Mouse (Mus musculus) heart, embryonic 11.5 days (tissue): ENCODE results near the gene Dlst. TPM values are rescaled to one million over a fixed set of nuclear protein-coding genes. Genes with fewer than 3 reads are reported as not detected.

Experiments
- ATAC-seq: fragments of 200-750 bp; cut with Nextera tagmentation; replicated peaks from 2 replicates; pipeline ENCODE4 v1.8.0; 2017; ENCODE audit warnings: moderate library complexity; ENCODE audit not compliant: insufficient number of reproducible peaks, low FRiP score, low TSS enrichment
- H3K27ac ChIP-seq: fragments of 300-500 bp; sonication (generic); 2 replicates; pipeline ENCODE4 v1.5.1; 2014; ENCODE audit warnings: mild to moderate bottlenecking, low read depth, low read length
- H3K27me3 ChIP-seq: fragments of 300-500 bp; sonication (generic); 2 replicates; pipeline ENCODE4 v1.6.1; 2014; ENCODE audit warnings: mild to moderate bottlenecking, low read length, mixed read lengths; ENCODE audit not compliant: control insufficient read depth, insufficient read depth
- H3K36me3 ChIP-seq: fragments of 300-500 bp; sonication (generic); 2 replicates; pipeline ENCODE4 v1.6.1; 2014; ENCODE audit warnings: mild to moderate bottlenecking, low read length, moderate library complexity, mixed read lengths; ENCODE audit not compliant: control insufficient read depth, insufficient read depth
- H3K4me1 ChIP-seq: fragments of 300-500 bp; sonication (generic); 2 replicates; pipeline ENCODE4 v1.6.1; 2014; ENCODE audit warnings: low read length; ENCODE audit not compliant: control insufficient read depth, insufficient read depth
- H3K4me2 ChIP-seq: fragments of 300-500 bp; sonication (generic); 2 replicates; pipeline ENCODE4 v1.6.1; 2014; ENCODE audit warnings: mild to moderate bottlenecking, moderate library complexity
- H3K4me3 ChIP-seq: fragments of 300-500 bp; sonication (generic); 2 replicates; pipeline ENCODE4 v1.5.1; 2014; ENCODE audit warnings: low read depth, low read length
- H3K9ac ChIP-seq: fragments of 300-500 bp; sonication (generic); 2 replicates; pipeline ENCODE4 v1.6.1; 2014; ENCODE audit warnings: mild to moderate bottlenecking, low read depth, low read length, moderate library complexity
- H3K9me3 ChIP-seq: fragments of 300-500 bp; sonication (generic); replicated peaks from 2 replicates; pipeline ENCODE4 v1.6.1; 2016; ENCODE audit warnings: low read length; ENCODE audit not compliant: control insufficient read depth
- WGBS: fragments of 180-500 bp; shearing (Covaris S2); extraction: QIAGEN DNeasy Blood & Tissue Kit; methylation state at CpG from one replicate; pipeline ENCODE4 v1.1.7; 2014; ENCODE audit not compliant: insufficient replicate concordance; 5-methylcytosine and 5-hydroxymethylcytosine counted together
- polyA plus RNA-seq: library from polyadenylated mRNA; unstranded; fragments of >200 nt; fragmentation: Nextera tagmentation; extraction: Ambion mirVana; gene quantifications from 2 replicates; pipeline ENCODE4 v1.2.1, GENCODE M21; 2014

Gene Dlst
- polyA plus RNA-seq, 1 experiment from 2014 or later, result 170 TPM

DNA sequence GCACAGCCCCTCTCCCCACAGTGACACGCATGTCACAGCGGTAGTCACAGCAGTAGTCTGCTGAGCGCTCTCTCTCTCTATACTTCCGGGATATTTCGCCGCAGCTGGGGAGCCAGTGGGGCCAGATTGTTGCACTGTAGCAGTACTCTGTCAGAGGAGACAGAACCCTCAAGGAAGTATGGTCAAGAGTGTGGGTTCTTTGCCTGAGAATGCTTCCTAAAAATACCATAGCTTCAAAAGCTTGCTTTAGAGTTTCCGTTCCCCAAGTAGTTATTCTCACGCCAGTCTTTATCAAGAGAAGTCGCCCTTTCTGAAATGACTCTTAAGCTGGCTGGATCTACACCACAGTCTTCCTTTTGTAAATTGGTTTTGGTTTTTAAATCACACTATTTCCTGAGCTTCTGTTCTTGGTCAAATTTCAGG, 12.5 kb downstream of the Dlst start:
- Histone ChIP-seq H3K4me1 (no peaks in the 10 kb centered on the region), H3K9me3 (no peaks in the 10 kb centered on the region), H3K4me3 (no peak overlapping the region), H3K4me2 (no peak overlapping the region), H3K9ac (no peak overlapping the region), H3K27me3 (no peaks in the 10 kb centered on the region), H3K36me3 (peaks cover 39% of the 10 kb centered on the region), H3K27ac (no peak overlapping the region)
- ATAC-seq, result no peak
- WGBS, result 93% methylated on average over 9 of the region's 9 CpGs

DNA sequence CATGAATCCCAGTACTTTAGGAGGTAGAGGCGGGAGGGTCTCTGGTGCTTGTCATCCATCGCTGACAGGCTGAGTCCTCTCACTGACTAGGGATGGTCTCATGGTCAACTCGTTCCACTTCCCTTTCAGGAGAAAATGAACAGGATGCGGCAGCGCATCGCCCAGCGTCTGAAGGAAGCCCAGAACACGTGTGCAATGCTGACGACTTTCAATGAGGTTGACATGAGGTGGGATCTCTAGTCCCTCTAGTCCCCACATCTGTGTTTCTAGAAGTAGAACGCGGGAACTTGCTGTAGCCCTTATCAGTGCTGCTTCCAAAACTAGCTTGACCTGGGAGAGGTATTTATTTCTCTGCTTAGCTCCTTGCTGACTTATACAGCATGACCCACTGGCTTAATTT, 13.0 kb downstream of the Dlst start:
- 90% methylated on average over 11 of the region's 11 CpGs for WGBS
- Histone ChIP-seq H3K4me3 (no peak overlapping the region), H3K9me3 (no peaks in the 10 kb centered on the region), H3K4me1 (no peaks in the 10 kb centered on the region), H3K27ac (no peak overlapping the region), H3K36me3 (peaks cover 42% of the 10 kb centered on the region), H3K4me2 (no peak overlapping the region), H3K27me3 (no peaks in the 10 kb centered on the region), H3K9ac (no peak overlapping the region)
- no peak for ATAC-seq

DNA sequence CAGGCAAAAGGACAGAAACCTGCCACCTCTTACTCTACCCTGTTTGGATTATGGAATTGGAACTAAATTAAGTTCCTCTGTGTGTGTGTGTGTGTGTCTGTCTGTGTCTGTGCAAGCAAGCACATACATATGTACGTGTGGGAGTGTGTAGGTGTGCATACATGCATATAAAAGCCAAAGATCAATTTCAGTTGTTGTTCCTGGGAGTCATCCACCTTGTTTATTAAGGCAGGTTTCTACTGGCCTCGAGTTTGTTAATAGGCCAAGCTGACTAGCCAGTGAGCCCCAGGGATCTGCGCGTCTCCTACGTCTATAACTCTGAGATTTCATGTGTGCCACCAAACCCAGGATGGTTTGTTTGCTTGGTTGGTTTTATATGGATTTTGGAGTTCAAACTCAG, 14.1 kb downstream of the Dlst start:
- Histone ChIP-seq H3K4me1 (no peaks in the 10 kb centered on the region), H3K4me3 (no peak overlapping the region), H3K9me3 (no peaks in the 10 kb centered on the region), H3K27ac (no peak overlapping the region), H3K36me3 (peaks cover 44% of the 10 kb centered on the region), H3K9ac (no peak overlapping the region), H3K4me2 (no peak overlapping the region), H3K27me3 (no peaks in the 10 kb centered on the region)
- WGBS, result 91% methylated on average over 5 of the region's 5 CpGs
- ATAC-seq, result no peak

DNA sequence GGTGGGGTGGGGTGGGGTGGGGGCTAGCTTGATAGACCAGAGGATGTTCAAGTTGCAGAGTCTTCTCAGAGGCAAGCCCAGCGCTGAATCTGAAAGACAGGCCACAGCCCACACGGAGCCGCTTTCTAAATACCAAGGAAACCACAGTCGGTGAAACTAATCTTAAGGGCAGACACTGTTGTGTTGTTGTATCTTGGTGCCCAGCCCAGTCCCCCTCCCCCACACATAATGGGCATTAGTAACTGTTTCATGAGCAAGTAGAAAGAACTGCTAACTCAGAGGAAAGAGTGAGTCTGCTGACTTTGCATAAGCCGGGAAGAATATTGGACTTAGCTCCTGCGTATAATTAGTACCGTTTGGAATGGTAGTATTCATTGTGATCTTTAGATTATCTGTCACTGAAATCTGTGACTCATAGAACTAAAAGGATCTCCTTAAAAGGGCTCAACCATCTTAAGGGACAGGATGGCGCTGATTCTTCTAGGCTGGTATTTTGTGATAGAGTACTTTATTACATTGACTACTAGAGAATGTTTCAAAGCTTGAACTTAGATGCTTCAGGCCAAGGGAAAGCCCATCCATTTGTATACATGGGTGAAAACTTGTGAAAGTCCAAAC, 16.5 kb downstream of the Dlst start:
- no peak overlapping the region for H3K9ac ChIP-seq
- H3K4me2 ChIP-seq, result no peak overlapping the region
- no peaks in the 10 kb centered on the region for H3K9me3 ChIP-seq
- no peak overlapping the region for H3K27ac ChIP-seq
- no peak overlapping the region for H3K4me3 ChIP-seq
- H3K4me1 ChIP-seq, result no peaks in the 10 kb centered on the region
- no peaks in the 10 kb centered on the region for H3K27me3 ChIP-seq
- 78% methylated on average over 8 of the region's 8 CpGs for WGBS
- ATAC-seq, result no peak
- H3K36me3 ChIP-seq, result peaks cover 59% of the 10 kb centered on the region

GRCm38 (mm10) chr12:85129426-85129978, 18.9 kb downstream of the Dlst start:
- Histone ChIP-seq H3K36me3 (peaks cover 50% of the 10 kb centered on the region), H3K9ac (no peak overlapping the region), H3K27me3 (no peaks in the 10 kb centered on the region), H3K9me3 (no peaks in the 10 kb centered on the region), H3K4me2 (no peak overlapping the region), H3K27ac (no peak overlapping the region), H3K4me3 (no peak overlapping the region), H3K4me1 (no peaks in the 10 kb centered on the region)
- ATAC-seq, result no peak
- WGBS, result 95% methylated on average over 9 of the region's 9 CpGs

DNA sequence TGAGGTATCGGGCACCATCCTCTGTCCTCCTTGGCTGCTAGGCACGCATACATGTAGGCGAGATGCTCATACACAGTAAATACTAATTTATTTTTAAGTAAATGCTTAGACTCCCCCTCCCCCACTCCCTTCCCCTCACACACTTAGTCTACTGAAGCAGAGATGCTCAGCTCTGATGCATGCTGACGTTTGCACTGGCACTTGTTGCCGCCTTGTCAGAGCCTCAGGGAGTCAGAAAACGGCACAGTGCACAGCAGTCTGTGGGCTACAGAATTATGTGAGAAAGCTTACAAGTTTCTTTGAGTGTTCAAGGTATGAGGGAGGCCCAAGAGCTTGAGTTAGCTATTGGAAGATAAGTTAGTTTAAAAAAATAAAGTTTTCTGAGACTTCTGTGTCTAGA, 20.7 kb downstream of the Dlst start:
- Histone ChIP-seq H3K4me1 (no peaks in the 10 kb centered on the region), H3K27ac (no peak overlapping the region), H3K4me3 (no peak overlapping the region), H3K36me3 (peaks cover 50% of the 10 kb centered on the region), H3K27me3 (no peaks in the 10 kb centered on the region), H3K4me2 (no peak overlapping the region), H3K9ac (no peak overlapping the region), H3K9me3 (no peaks in the 10 kb centered on the region)
- no peak for ATAC-seq
- WGBS, result 86% methylated on average over 6 of the region's 6 CpGs

DNA sequence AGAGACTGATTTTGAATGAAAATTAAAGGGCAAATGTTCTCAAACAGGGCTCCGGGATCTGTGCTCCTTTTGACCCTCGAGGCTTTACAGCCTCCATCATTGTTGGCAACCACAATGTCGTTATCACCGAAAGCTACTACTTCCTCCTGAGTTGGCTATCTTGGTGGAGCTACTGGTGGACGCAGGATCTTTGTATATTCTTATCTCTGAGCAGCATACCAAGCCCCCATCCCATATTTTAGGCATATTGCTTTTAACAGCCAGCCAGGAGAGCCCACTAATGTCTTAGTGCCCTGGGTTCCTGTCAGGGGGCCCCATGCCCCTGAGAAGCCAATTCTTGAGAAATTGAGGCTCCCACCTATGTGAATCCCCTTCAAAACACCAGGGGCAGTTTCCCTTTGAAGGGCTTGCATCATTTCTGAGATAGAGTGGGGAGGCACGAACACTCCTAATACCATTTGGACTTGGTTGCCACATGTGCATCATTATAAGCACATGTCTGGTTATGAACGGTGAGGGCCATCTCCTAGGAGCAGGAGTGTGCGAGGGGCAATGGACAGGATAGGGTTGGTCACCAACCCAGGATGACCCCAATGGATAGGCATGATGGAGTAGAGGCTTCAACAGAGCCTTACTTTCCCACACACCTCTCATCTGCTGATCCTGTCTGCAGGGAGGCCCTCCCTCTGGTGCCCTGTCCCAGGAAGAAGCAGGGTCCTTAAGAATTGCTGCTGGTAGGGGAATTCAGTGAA, 23.6 kb downstream of the Dlst start:
- no peak overlapping the region for H3K4me2 ChIP-seq
- no peak overlapping the region for H3K27ac ChIP-seq
- no peaks in the 10 kb centered on the region for H3K4me1 ChIP-seq
- no peak for ATAC-seq
- WGBS, result 68% methylated on average over 8 of the region's 8 CpGs
- H3K4me3 ChIP-seq, result no peak overlapping the region
- no peaks in the 10 kb centered on the region for H3K27me3 ChIP-seq
- peaks cover 38% of the 10 kb centered on the region for H3K36me3 ChIP-seq
- H3K9me3 ChIP-seq, result no peaks in the 10 kb centered on the region
- no peak overlapping the region for H3K9ac ChIP-seq

GRCm38 (mm10) chr12:85135513-85136470, 25.2 kb downstream of the Dlst start:
- Histone ChIP-seq H3K4me1 (no peaks in the 10 kb centered on the region), H3K36me3 (peaks cover 22% of the 10 kb centered on the region), H3K4me2 (no peak overlapping the region), H3K27me3 (peaks cover 4% of the 10 kb centered on the region; the same call in 1 of the 2 replicates), H3K4me3 (no peak overlapping the region), H3K9me3 (no peaks in the 10 kb centered on the region), H3K27ac (no peak overlapping the region), H3K9ac (no peak overlapping the region)
- ATAC-seq, result no peak
- 74% methylated on average over 19 of the region's 19 CpGs for WGBS
